In the genomic region with DNA sequence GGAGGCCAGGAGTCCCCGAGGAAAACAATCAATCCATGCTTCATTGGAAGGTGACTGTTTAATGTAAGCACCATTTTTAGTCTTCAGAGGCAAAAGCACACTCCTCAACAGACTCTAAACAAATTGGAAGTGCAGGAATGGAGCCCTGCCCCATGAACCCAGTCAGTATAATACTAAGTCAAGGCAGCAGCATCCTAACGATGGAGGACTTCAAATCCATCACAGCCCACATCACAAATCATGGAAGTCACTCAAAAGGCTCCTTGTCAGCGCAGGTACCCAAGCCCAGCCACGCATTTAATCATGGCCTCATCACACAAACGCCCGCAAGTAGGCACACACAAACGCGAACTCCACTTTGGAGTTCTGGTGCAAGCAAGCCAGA, we compare ENCODE assay signal across 8 mouse cellular contexts. TPM values are rescaled to one million over a fixed set of nuclear protein-coding genes. Genes with fewer than 3 reads are reported as not detected.
DNase-seq lines count a peak whose midpoint lies in the region; ATAC-seq and TF ChIP-seq lines count a peak whose summit lies in the region.

No protein-coding gene starts in this region.

- H3K27me3 ChIP-seq in heart, embryonic 11.5 days (ENCODE audit: control insufficient read depth, insufficient read depth, low read length) = no peaks in the 10 kb centered on the region
- no peaks in the 10 kb centered on the region for H3K27me3 ChIP-seq in thymus, adult 2 months (ENCODE audit: control insufficient read depth, insufficient read depth, low read length)
- H3K27me3 ChIP-seq in liver, embryonic 13.5 days = no peaks in the 10 kb centered on the region

- no peaks in the 10 kb centered on the region for H3K9me3 ChIP-seq in heart, embryonic 11.5 days (replicated peaks; ENCODE audit: control insufficient read depth, low read length)
- H3K9me3 ChIP-seq in liver, embryonic 13.5 days (replicated peaks) = no peaks in the 10 kb centered on the region

- H3K27ac ChIP-seq in heart, embryonic 11.5 days (ENCODE audit: low read depth, low read length) = no peak overlapping the region
- no peak overlapping the region for H3K27ac ChIP-seq in thymus, adult 2 months (ENCODE audit: control insufficient read depth, insufficient read depth, low read length)
- no peak overlapping the region for H3K27ac ChIP-seq in liver, embryonic 13.5 days

- no peak for DNase-seq in heart, adult 11 months
- no peak for DNase-seq in thymus, adult 2 months
- no peak for DNase-seq in thymus, postnatal 0 days (ENCODE audit: low spot score)
- DNase-seq in liver, embryonic 13.5 days = no peak
- DNase-seq in ovary, postnatal 10 days (ENCODE audit: low spot score) = no peak
- DNase-seq in adrenal gland, postnatal 25 days = no peak
- DNase-seq in adrenal gland, postnatal 14 days = no peak

- 0 out of 2 replicates have a peak, but pooled peaks cover 5% of the 10 kb centered on the region for H3K36me3 ChIP-seq in heart, embryonic 11.5 days (ENCODE audit: control insufficient read depth, insufficient read depth, low read length)
- H3K36me3 ChIP-seq in thymus, adult 2 months (ENCODE audit: control insufficient read depth, insufficient read depth, low read length) = no peaks in the 10 kb centered on the region
- peaks cover 14% of the 10 kb centered on the region; the same call in 1 of the 2 replicates for H3K36me3 ChIP-seq in liver, embryonic 13.5 days

- no peak for TF ChIP-seq POLR2A in thymus, adult 2 months (IDR thresholded peaks at IDR 0.05; ENCODE audit: control insufficient read depth, extremely low read depth, insufficient read depth, low read length, poor library complexity)

- peak overlapping the region; percentile 56 for H3K4me3 ChIP-seq in heart, embryonic 11.5 days (ENCODE audit: low read depth, low read length)
- H3K4me3 ChIP-seq in thymus, adult 2 months (ENCODE audit: control insufficient read depth, insufficient read depth, low read length) = peak overlapping the region; percentile 54
- H3K4me3 ChIP-seq in liver, embryonic 13.5 days (replicated peaks) = peak overlapping the region; percentile 52

- ATAC-seq in heart, embryonic 11.5 days (replicated peaks; ENCODE audit: insufficient number of reproducible peaks, low FRiP score, low TSS enrichment) = no peak
- ATAC-seq in liver, embryonic 13.5 days (ENCODE audit: low read depth) = no peak

- WGBS in heart, embryonic 11.5 days (ENCODE audit: insufficient replicate concordance) = 17% methylated on average over 8 of the region's 8 CpGs
- 14% methylated on average over 8 of the region's 8 CpGs for WGBS in thymus, adult 2 months
- 17% methylated on average over 8 of the region's 8 CpGs for WGBS in liver, embryonic 13.5 days (ENCODE audit: insufficient replicate concordance)

- H3K4me1 ChIP-seq in heart, embryonic 11.5 days (ENCODE audit: control insufficient read depth, insufficient read depth, low read length) = no peaks in the 10 kb centered on the region
- H3K4me1 ChIP-seq in thymus, adult 2 months (replicated peaks; ENCODE audit: control insufficient read depth, insufficient read depth, low read length) = peaks cover 5% of the 10 kb centered on the region; the same call in 1 of the 2 replicates
- no peaks in the 10 kb centered on the region for H3K4me1 ChIP-seq in liver, embryonic 13.5 days (replicated peaks)

- H3K4me2 ChIP-seq in heart, embryonic 11.5 days = peak overlapping the region; percentile 56
- H3K4me2 ChIP-seq in liver, embryonic 13.5 days = peak overlapping the region; percentile 63

- peak overlapping the region; percentile 68 for H3K9ac ChIP-seq in heart, embryonic 11.5 days (ENCODE audit: low read depth, low read length)
- no peak overlapping the region for H3K9ac ChIP-seq in liver, embryonic 13.5 days

- no peak for TF ChIP-seq CTCF in thymus, adult 2 months (IDR thresholded peaks at IDR 0.05; ENCODE audit: borderline replicate concordance, control insufficient read depth, extremely low read depth, insufficient read depth, low read length, poor library complexity)

RNA-seq across cellular contexts. Expression of a gene that starts 21.4 kb away (rescaled TPM):
- 5.3 and 5.8 TPM in 2 replicates for polyA plus RNA-seq in heart, embryonic 11.5 days (2014; fragmentation: Nextera tagmentation; extraction: Ambion mirVana)
- polyA plus RNA-seq in thymus, adult 2 months (2012; rRNA removed) = 5.4 and 8.1 TPM in 2 replicates
- 10.9 and 13.6 TPM in 2 replicates for polyA plus RNA-seq in thymus, postnatal 0 days (2015; fragmentation: Nextera tagmentation; extraction: Ambion mirVana)
- 1.6 and 2.1 TPM in 2 replicates for polyA plus RNA-seq in liver, embryonic 13.5 days (2015; fragmentation: Nextera tagmentation; extraction: Ambion mirVana)
- total RNA-seq in adrenal gland, postnatal 25 days (2021) = 3.6 and 4.9 TPM in 2 replicates
- total RNA-seq in adrenal gland, postnatal 14 days (2021) = 3.9 and 5.7 TPM in 2 replicates

RNA-seq across cellular contexts. Expression of a gene that starts 26.4 kb away (rescaled TPM):
- polyA plus RNA-seq in heart, embryonic 11.5 days (2014; fragmentation: Nextera tagmentation; extraction: Ambion mirVana) = 6.6 and 10.4 TPM in 2 replicates
- polyA plus RNA-seq in thymus, adult 2 months (2012; rRNA removed) = 16.8 and 18.6 TPM in 2 replicates
- polyA plus RNA-seq in thymus, postnatal 0 days (2015; fragmentation: Nextera tagmentation; extraction: Ambion mirVana) = 7.6 and 9.6 TPM in 2 replicates
- polyA plus RNA-seq in liver, embryonic 13.5 days (2015; fragmentation: Nextera tagmentation; extraction: Ambion mirVana) = 4.8 and 6.2 TPM in 2 replicates
- 45.3 and 50.2 TPM in 2 replicates for total RNA-seq in adrenal gland, postnatal 25 days (2021)
- total RNA-seq in adrenal gland, postnatal 14 days (2021) = 57.8 and 63.1 TPM in 2 replicates

RNA-seq across cellular contexts. Expression of a gene that starts 40.8 kb away (rescaled TPM):
- 309 and 324 TPM in 2 replicates for polyA plus RNA-seq in heart, embryonic 11.5 days (2014; fragmentation: Nextera tagmentation; extraction: Ambion mirVana)
- polyA plus RNA-seq in thymus, adult 2 months (2012; rRNA removed) = 28.1 and 85.8 TPM in 2 replicates
- 9.2 and 11.6 TPM in 2 replicates for polyA plus RNA-seq in thymus, postnatal 0 days (2015; fragmentation: Nextera tagmentation; extraction: Ambion mirVana)
- 4.2 and 4.8 TPM in 2 replicates for polyA plus RNA-seq in liver, embryonic 13.5 days (2015; fragmentation: Nextera tagmentation; extraction: Ambion mirVana)
- 288 and 306 TPM in 2 replicates for total RNA-seq in adrenal gland, postnatal 25 days (2021)
- total RNA-seq in adrenal gland, postnatal 14 days (2021) = 1,359 and 1,375 TPM in 2 replicates

RNA-seq across cellular contexts. Expression of a gene that starts 48.6 kb away (rescaled TPM):
- polyA plus RNA-seq in heart, embryonic 11.5 days (2014; fragmentation: Nextera tagmentation; extraction: Ambion mirVana) = 87.2 and 96.0 TPM in 2 replicates
- 30.6 and 36.4 TPM in 2 replicates for polyA plus RNA-seq in thymus, adult 2 months (2012; rRNA removed)
- 59.0 and 59.7 TPM in 2 replicates for polyA plus RNA-seq in thymus, postnatal 0 days (2015; fragmentation: Nextera tagmentation; extraction: Ambion mirVana)
- polyA plus RNA-seq in liver, embryonic 13.5 days (2015; fragmentation: Nextera tagmentation; extraction: Ambion mirVana) = 12.7 and 18.3 TPM in 2 replicates
- total RNA-seq in adrenal gland, postnatal 25 days (2021) = 48.8 TPM in 2 replicates
- 36.9 and 45.6 TPM in 2 replicates for total RNA-seq in adrenal gland, postnatal 14 days (2021)

RNA-seq across cellular contexts. Expression of a gene that starts 52.8 kb away (rescaled TPM):
- 7.4 and 8.1 TPM in 2 replicates for polyA plus RNA-seq in heart, embryonic 11.5 days (2014; fragmentation: Nextera tagmentation; extraction: Ambion mirVana)
- polyA plus RNA-seq in thymus, adult 2 months (2012; rRNA removed) = 4.4 and 6.8 TPM in 2 replicates
- polyA plus RNA-seq in thymus, postnatal 0 days (2015; fragmentation: Nextera tagmentation; extraction: Ambion mirVana) = 9.2 and 10.6 TPM in 2 replicates
- 2.0 and 2.5 TPM in 2 replicates for polyA plus RNA-seq in liver, embryonic 13.5 days (2015; fragmentation: Nextera tagmentation; extraction: Ambion mirVana)
- total RNA-seq in adrenal gland, postnatal 25 days (2021) = 3.1 and 4.2 TPM in 2 replicates
- 1.6 and 2.5 TPM in 2 replicates for total RNA-seq in adrenal gland, postnatal 14 days (2021)
